Mouse (Mus musculus) gastrocnemius, postnatal 4 days (tissue): ENCODE results near the gene Dus3l. TPM values are rescaled to one million over a fixed set of nuclear protein-coding genes. Genes with fewer than 3 reads are reported as not detected.
A peak's percentile ranks its signal among the peaks of the same experiment; 100 is the strongest.

Experiments used
- DNase-seq, 2 experiments: peaks; one replicate each; pipeline ENCODE4 v3.0.0; 2021 to 2022; ENCODE audit warnings: low spot score in 2 of 2, mixed read lengths in 2 of 2
- long read RNA-seq, 2 experiments: library from polyadenylated mRNA; stranded (forward); transcript quantifications; one replicate each; pipeline ENCODE4 v2.0.0; 2021
- total RNA-seq, 2 experiments: library from RNA; stranded (reverse); gene quantifications; 2 replicates each; pipeline ENCODE4 v1.2.3; 2021

Dus3l gene
- 10 to 100 TPM; 21.6 to 21.7 TPM for total RNA-seq
- long read RNA-seq, experiment 1, transcript Dus3l-201 (13 exons, 2,025 nt), result major isoform, 19 of 45 reads
- long read RNA-seq, experiment 1, partial matches to known transcripts, result 7 of 45 reads
- long read RNA-seq, experiment 1, other reads (novel, unspliced or antisense), result 16 of 45 reads
- long read RNA-seq, experiment 2, transcript Dus3l-204 (10 exons, 2,749 nt), result minor isoform, 6 of 50 reads
- long read RNA-seq, experiment 2, transcript Dus3l-201 (13 exons, 2,025 nt), result major isoform, 22 of 50 reads
- long read RNA-seq, experiment 2, partial matches to known transcripts, result 5 of 50 reads
- long read RNA-seq, experiment 2, other reads (novel, unspliced or antisense), result 17 of 50 reads

DNA sequence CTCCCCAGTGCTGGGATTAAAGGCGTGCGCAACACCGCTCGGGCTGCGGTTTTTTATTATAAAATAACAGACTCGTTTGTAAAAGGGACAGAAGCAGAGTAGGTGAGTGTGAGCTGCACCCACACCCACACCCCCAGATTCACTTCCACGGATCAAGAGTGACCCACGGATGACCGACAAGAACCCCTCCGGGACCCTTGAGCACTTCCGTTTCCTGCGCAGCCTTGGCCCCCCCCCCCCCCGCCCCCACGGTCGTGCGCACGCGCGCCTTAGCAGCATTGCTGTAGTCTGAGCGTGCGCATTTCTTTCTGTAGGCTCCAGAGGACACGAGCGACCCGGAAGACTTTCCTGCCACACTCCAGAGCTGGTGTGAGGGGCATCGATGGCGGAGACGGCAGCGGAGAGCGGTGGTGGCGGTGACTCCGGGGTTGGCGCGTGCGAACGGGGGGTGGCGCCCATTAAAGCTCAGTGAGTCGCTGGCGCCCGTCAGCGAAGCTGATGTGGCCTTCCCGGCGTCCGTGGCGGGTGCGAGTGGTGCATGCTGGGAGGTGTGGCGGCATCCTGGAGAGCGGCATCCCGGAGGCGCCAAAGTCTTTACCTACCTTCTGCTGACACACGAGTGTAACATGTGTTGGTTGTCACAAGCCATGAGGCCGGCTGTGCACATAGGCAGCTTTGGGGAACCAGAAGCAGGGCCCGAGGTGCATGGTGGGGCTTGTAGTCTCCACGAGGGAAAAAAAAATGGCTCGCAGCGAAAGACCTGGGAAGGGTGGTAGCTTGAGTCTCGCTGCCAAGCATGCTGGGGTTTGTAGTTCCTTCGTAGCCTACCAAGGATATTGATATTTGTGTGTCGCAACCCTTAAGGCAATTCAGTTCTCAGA, at the start of gene Dus3l:
Dus3l (plus strand) TSS at position 284 of the 881 bp plus-strand sequence.
- peak; percentile 67 to 87 for DNase-seq

DNA sequence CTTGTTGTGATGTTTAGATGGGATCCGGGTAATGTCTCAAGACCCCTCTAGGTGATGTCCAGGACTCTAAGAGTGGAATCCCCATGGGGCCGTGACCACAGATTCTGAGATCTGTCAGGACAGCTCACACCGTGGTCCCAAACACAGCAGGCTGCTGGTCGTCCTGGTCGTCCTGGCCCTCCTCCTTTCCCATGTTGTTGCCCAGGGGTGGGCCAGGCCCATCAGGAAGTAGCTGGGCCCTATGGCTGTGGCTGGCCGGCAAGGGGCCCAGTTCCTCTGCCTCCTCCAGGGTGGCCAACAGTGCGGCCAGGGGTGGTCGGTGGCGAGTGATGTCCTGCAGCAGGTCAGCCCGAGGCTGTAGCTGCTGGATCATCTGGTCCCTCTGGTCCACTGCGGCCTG, 49.2 kb upstream of the Dus3l start:
- DNase-seq, result no peak

DNA sequence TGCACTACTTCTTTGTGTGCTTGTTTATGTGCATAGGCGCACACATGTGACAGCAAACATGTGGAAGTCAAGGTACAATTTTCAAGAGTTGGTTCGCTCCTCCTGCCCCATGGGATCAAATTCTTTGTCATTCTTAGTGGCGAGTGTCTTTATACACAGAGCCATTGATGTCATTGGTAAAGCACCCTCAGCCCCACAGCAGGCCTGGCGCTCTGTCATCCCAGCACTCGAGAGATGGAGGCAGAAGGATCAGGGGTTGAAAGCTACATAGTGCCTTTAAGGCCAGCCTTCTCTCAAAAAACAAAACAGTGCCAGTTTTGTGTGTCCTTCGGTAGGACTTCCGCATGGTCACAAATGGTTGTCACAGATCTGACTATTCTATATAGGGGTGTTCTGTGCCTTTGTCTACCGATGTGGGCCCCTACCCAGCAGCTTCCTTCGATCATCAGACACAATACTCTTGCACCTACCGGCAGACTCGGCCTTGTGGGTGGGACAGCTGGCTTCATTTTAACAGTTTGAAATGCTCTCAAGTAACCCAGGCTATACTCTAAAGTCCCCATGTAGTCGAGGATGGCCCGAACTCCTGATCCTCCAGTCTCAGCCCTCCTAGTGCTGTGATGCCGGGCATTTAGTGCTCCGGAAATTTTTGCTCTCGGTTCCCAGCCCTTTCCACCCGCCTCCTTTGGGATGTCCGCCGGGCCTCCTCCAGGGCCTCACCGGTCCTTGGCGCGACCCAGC, 48.5 kb upstream of the Dus3l start:
- DNase-seq, result no peak

DNA sequence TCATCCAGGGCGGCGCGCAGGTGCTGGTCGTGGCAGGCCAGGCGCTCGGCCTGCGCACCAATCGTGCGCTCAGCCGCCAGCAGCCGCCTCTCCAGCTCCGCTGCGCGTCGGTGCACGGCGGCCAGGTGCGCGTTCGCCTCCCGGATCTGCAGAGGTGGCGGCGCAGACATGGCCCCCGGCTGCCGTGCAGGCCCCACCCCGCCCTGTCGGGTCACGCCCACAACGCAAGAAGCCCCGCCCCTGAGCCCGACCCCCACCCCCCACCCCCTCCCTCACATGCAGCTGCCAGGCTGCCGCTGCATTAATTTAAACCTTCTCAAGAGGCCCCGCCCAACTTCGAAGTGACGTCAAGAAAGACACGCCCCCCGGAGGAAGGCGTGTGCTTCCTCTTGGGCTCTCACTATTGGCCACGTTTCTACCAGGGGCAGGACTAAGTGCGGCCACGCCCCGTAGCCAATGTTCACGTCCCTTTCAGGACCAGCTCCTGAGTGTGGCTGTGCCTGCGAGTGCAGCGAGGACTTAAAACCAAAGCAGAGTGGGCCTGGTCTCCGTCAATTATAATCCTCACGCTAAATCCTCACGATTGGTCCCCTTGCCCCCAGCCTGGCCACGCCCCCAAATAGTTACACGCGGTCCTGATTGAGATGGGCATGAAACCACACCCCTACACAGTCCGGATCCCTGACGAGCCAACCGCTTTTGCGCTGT, 47.7 kb upstream of the Dus3l start:
- DNase-seq, result peak; percentile 89 to 95

DNA sequence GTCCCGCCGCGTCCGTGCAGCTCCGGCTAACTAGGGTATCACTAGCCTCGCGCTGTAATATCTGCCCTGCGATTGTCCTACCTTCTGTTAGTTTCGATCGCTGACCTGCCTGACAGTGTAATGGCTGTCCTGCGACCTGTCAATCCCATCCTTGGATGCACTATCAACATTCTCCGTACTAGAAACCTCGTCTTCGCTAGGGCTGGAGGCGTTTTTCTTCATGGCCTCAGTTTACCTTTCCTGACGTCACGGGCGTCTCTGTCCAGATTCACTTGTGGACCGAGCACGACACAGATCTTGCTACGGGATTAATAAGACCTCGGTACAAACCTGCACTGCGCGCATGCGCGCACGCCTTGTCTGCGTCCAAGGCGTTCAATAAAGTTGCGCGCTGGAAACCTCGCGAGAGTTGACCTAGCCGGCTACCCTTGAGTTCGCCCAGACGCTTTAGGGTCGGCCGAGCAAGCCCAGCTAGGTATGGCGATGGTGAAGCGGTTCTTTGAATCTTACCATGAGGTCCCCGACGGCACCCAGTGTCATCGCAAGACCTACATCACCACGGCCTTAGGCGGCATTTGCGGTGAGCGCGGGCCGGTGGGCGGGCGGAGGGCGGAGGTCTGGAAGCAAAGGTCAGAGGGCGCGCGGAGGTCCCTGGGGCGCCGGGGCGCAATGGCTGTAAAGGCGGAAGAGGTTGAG, 47.0 kb upstream of the Dus3l start, which contains the start of the genes Ndufa11 and Vmac:
Ndufa11 (plus strand) TSS at position 405 of the 696 bp plus-strand sequence.
Vmac (minus strand) TSS at position 660 of the 696 bp plus-strand sequence.
- DNase-seq, result peak; percentile 93 to 98

DNA sequence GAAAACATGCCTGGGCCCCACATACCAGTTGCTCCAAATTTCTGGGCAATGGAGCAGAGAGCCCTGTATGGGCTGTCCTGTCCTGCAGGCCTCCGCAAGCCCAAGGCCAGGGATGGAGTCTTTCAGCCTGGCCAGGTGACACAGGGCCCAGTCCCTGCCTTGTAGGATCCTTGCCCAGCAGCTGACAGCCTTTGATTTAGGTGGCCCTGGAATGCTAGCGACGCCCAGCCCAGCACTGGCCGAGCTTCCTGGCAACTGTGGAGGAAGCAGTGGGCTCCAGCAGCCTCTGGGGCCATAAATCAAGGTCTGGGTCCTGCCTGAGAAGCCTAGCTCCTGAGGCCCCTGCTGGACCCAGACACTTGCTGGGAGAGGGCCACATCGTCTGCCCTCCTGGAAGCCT, 42.1 kb upstream of the Dus3l start:
- no peak for DNase-seq

DNA sequence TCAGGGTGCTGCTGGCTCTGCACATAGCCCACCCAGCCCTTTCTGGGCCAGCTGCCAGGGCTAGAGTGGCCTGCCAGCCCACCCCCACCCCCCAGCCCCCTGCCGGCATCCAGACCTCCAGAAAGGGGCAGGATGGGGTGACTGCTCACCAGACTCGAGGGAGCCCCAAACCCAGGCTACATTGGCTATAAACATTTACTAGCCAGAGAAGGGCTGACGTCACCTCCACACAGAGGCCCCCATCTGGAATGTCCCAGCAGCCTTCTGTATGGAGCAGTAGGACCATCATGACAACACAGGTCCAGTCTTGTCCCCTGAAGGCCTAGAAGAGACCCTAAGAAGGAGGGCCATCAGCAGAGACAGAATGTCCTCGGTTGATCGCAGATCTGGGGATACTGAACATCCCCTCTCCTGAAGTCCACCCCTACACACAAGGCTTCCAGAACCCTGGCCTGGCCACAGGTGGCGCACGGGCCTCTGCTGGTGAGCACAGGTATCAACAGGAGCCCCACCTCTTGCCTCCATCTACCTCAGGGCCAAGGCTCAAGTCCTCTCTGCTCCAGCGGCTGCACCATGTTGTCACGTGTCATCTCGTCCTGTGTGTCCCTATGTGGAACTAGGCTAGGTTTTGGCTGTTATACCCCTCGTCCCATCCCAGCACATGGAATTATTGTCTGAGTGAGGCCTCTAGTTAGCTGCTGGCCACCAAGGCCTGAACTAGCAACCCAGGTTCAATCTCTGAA, 41.0 kb upstream of the Dus3l start:
- no peak for DNase-seq

DNA sequence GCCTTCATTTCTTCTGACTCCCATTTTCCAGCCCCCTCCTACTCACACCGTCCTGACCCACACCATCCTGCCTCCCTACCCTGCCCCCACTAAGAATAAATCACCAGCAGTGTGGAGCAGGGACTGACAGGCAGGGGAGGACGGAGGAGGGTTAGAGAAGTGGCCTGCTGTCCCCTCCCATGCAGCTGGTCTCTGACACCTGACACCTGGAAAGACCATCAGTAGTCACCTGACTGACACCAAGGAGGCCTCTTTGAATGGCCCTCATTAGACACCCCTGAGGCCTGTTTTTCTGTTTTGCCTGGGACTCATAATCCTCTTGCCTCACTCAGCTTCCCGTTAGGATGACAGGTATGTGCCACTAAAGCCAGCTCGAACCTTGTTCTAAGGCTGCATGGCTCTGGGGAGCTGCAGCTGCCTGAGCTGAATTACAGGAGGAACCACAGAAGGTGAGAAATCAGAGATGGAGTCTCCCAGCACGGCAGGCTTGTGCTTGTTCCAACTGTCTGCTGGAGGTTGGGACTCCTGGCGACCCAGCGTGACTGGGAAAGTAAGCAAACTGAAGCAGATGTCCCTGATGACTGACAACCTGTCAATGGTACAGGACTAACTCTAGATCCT, 37.4 kb upstream of the Dus3l start:
- DNase-seq, result no peak

DNA sequence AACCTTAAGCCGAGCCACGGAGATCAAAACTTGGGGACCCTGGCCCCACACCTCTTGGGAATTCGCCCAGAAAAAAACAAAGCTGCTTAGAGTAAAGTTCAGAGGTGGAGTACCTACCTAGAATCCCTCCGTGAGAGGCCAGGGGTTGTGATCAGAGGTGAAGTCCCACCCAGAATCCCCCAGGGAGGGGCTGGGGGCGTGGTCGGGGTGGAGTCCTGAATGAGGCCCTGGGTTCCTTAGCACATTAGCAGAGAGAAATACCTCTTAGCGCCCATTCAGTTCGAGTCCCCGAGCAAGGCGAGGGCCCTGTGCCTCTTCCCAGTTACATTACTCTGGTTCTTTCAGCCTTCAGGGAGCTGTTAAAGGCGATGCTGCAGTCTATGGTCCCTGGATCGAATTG, 36.9 kb upstream of the Dus3l start:
- no peak for DNase-seq

DNA sequence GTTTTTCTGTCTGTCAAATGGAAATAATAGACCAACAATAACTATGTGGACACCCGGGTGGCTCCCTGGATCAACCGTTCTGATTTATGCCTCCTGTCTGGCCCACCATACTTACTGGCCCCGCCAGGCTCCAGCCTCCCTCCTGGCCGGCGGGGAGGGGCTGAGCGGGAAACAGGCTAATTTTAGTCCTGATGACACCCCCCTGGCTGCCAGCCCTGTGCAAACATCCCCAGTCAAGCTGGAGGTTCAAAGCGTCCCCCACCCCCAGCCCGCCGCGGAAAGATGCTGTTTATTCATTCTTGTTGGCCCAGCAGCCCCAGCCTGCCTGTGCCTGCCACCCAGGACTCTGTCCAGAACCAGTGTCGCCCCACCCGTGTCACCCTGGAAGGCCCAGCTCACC, 36.4 kb upstream of the Dus3l start:
- no peak for DNase-seq

DNA sequence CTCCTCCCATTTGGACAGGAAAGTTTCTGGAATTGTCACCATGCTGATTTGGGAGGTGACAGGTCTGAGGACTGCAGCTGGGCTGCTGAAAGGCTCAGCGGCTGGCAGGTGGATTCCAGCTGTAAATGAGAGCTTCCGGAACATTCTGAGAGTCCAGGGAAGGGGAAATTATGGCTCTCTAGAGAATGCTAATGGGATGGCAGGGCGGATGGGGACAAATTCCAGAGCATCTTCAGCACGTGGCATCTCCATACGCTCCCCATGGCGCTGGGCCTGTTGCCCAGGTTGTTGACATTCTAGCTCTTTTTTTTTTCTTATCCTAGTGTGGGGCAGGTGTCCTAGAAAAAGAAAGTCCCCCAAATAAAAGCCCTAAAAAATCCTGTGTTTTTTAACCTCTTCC, 35.4 kb upstream of the Dus3l start:
- no peak for DNase-seq

DNA sequence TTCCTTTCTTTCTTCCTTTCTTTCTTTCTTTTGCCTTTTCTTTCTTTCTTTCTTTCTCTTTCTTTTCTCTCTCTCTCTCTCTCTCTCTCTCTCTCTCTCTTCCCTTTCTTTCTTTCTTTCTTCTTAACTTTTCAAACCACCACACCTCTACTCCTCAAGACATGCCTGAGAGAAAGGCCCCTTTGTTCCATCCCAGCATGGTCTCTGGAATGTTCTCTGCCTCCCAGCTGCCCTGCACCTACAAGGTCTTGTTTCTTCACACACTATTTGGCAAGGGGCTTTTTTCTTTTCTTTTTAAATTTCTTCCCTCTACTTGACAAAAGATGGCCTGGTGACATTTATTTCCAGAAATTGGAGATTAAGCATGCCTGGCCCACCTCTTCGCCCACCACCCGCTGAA, 34.9 kb upstream of the Dus3l start:
- no peak for DNase-seq

DNA sequence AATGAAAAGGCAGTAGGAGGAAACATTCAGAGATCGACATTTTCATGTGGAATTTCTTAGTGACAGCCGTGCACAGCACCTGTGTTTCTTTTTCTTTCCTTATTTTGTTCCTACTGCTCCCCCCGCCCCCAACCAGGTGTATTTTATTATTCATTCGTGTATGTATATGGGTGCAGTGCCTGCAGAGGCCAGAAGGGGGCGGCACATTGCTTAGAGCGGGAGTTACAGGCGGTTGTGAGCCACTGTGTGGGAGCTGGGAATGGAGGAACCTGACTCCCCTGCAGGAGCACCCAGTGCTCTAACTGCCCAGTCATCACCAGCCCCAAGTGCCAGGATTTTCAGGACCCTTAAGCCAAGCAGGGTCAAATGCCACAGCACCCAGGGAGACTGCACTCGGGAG, 28.0 kb upstream of the Dus3l start:
- no peak for DNase-seq

DNA sequence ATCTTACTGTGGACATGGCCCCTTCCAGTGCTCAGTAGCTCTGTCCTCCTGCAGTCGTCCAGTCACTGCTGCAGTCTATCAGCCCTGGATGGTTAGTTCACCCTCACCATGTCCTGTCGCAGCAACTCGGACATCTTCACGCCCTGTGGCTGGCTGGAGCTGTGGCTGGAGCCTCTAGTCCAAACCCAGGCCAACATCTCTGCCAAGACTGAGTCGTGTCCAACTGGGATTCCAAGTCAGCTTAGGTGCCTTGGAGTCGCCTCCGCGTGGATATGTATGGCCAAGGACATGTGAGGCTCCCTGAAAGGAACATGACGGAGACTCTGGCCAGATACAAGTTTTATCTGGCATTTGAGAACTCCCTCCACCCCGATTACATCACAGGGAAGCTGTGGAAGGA, 26.3 kb upstream of the Dus3l start:
- DNase-seq, result no peak

DNA sequence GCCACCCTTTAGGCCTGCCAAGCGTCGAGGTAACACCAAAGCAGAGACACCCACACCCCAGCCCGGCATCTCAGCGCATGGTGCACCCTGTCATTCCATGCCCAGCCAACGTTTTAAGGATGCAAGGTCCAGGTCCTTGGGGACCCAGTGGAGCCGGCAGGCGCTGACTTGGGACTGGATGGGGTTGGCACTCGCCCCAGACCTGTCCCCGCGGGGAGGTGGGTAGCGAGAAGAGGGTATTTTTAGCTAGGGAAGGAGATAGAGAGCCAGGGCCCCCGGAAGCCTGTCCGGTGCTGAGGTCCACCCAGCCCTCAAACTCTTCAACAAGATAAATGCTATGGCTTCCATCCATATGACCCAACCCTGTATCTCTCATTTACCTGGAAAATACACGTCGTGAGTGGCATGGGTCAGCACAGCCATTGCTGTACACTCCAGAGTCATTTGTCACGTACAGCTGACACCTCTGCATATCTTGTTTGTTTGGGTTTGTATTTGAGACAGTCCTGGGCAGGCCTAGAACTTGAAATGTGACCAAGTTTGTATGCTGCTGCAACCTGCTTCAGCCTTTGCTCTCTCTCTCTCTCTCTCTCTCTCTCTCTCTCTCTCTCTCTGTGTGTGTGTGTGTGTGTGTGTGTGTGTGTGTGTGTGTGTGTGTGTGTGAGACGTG, 24.3 kb upstream of the Dus3l start:
- DNase-seq, result no peak

DNA sequence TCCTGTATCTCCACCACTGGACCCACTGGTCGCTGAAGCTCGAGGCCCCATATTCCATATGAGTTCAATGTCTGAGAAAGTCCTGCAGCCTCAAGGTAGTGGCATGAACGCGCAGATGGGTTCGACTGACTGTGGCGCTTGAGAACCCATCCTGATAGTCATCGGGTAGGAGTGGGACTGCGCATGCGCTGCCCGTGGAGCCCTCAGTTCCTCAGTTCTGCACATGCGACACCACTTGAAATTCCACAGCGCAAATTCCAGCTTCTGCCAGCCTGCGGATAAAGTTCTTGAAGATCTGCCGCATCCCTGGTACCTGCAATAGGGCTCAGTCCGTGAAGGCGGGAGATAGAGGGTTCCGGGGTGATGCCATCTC, 23.8 kb upstream of the Dus3l start:
- DNase-seq, result no peak

DNA sequence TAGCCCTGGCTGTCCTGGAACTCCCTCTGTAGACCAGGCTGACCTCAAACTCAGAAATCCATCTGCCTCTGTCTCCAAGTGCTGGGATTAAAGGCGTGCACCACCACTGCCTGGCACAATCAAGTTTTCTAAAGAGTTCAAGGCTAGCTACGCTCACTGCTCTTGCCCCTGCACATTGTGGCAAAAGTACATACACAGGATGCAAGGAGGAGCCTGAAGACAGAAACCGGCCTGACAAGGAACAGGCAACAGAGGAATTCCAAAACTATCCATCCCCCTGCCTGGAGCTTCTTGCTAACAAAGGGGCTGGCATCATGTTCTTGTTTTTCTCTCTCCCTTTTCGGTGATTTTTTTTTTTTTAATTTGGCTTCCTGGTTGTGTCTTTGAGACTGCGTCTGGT, 20.4 kb upstream of the Dus3l start:
- DNase-seq, result no peak

DNA sequence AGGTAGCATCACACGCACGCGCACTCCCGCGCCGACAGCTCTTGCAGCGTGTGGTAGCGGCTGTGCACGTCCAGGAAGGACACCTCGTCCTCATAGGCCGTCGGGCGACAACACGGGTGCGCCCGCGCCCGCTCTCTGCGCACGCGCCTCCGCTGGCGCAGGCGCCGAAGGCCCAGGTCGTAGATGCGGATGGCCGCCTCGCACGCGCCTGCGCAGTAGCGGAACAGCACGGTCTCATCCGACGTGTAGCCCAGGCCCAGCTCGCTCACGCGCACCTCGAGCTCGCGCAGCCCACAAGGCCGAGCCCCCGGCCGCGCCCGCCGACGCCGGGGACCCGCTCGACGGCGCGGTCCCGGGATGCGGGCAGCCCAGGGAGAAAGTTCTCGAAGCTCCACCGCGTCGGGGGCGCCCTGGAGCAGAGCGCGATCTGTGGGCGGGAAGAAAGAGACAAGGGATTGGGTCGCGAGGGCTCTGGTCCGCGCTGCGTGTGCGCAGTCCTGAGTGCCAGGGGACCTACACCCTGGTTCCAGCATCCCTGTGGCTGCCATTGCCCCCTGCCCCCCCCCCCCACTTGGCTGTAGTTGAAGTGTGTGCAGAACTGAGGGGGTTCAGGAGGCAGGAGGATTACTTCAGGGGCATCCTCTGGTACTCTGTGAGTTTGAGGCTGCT, 13.0 kb upstream of the Dus3l start:
- DNase-seq, result no peak
